In genomic region chr4:102061322-102061721, GRCm38 (mm10) we compare ENCODE assay signal across 17 mouse cellular contexts.
"Had no signal": no experiment of that assay in that cellular context is flagged by ENCODE, and none has a peak within 500 bp of the region (broad histone marks: within the 10 kb centered on the region; RNA-seq: fewer than 3 reads in every experiment).

No protein-coding gene starts in this region.

- H3K4me3 ChIP-seq: neural tube, embryonic 12.5 days; neural tube, embryonic 13.5 days; neural tube, embryonic 15.5 days; stomach, embryonic 15.5 days had no signal

- H3K9ac ChIP-seq: neural tube, embryonic 12.5 days; neural tube, embryonic 13.5 days; neural tube, embryonic 15.5 days; stomach, embryonic 15.5 days had no signal

- H3K27me3 ChIP-seq: neural tube, embryonic 12.5 days; neural tube, embryonic 13.5 days; neural tube, embryonic 15.5 days; stomach, embryonic 15.5 days had no signal

- H3K4me2 ChIP-seq: neural tube, embryonic 12.5 days; neural tube, embryonic 13.5 days; neural tube, embryonic 15.5 days; stomach, embryonic 15.5 days had no signal

- DNase-seq: retina, postnatal 1 day; right cerebral cortex, adult 18-20 months; right cerebral cortex, postnatal 14 days; right cerebral cortex, postnatal 25 days; right cerebral cortex, postnatal 4 days; spleen, adult 18-20 months; thymus, adult 18-20 months; thymus, adult 2 months; thymus, postnatal 14 days; thymus, postnatal 25 days; thymus, postnatal 36 days; thymus, postnatal 4 days had no signal

- H3K9me3 ChIP-seq: neural tube, embryonic 12.5 days; neural tube, embryonic 13.5 days; neural tube, embryonic 15.5 days; stomach, embryonic 15.5 days had no signal

- H3K4me1 ChIP-seq: neural tube, embryonic 12.5 days; neural tube, embryonic 13.5 days; neural tube, embryonic 15.5 days; stomach, embryonic 15.5 days had no signal

- H3K27ac ChIP-seq: neural tube, embryonic 12.5 days; neural tube, embryonic 13.5 days; neural tube, embryonic 15.5 days; stomach, embryonic 15.5 days; stomach, postnatal 0 days had no signal

- H3K36me3 ChIP-seq: neural tube, embryonic 12.5 days; neural tube, embryonic 13.5 days; neural tube, embryonic 15.5 days; stomach, embryonic 15.5 days had no signal
